Mouse (Mus musculus) hindbrain, postnatal 0 days (tissue): Measurements from ENCODE around the gene Htra2. TPM values are rescaled to one million over a fixed set of nuclear protein-coding genes. Genes with fewer than 3 reads are reported as not detected.

Experiments used
- ATAC-seq: fragments of 200-750 bp; cut with Nextera tagmentation; 2 replicates; pipeline ENCODE4 v1.8.0; 2017; ENCODE audit warnings: mild to moderate bottlenecking, moderate TSS enrichment, moderate library complexity
- DNase-seq: peaks from one replicate; pipeline ENCODE4 v3.0.0-alpha.2; 2015; ENCODE audit warnings: low spot score
- H3K27ac ChIP-seq: fragments of 300-500 bp; sonication (generic); 2 replicates; pipeline ENCODE4 v1.5.1; 2014; ENCODE audit warnings: mild to moderate bottlenecking
- H3K27me3 ChIP-seq: fragments of 300-500 bp; sonication (generic); 2 replicates; pipeline ENCODE4 v1.6.1; 2014; ENCODE audit warnings: low read length, mixed read lengths; ENCODE audit not compliant: insufficient read depth
- H3K36me3 ChIP-seq: fragments of 300-500 bp; sonication (generic); 2 replicates; pipeline ENCODE4 v1.6.1; 2014; ENCODE audit warnings: low read length, mixed read lengths; ENCODE audit not compliant: insufficient read depth
- H3K4me1 ChIP-seq: fragments of 300-500 bp; sonication (generic); 2 replicates; pipeline ENCODE4 v1.6.1; 2014; ENCODE audit warnings: antibody characterized with exemption, low read length, mixed read lengths; ENCODE audit not compliant: insufficient read depth
- H3K4me2 ChIP-seq: fragments of 300-500 bp; sonication (generic); 2 replicates; pipeline ENCODE4 v1.6.1; 2014; ENCODE audit warnings: low read depth, mild to moderate bottlenecking, low read length, moderate library complexity, mixed read lengths
- H3K4me3 ChIP-seq: fragments of 300-500 bp; sonication (generic); 2 replicates; pipeline ENCODE4 v1.5.1; 2014; ENCODE audit warnings: low read length
- H3K9ac ChIP-seq: fragments of 300-500 bp; sonication (generic); replicated peaks from 2 replicates; pipeline ENCODE4 v1.6.1; 2014; ENCODE audit warnings: mild to moderate bottlenecking, low read length, moderate library complexity, mixed read lengths
- H3K9me3 ChIP-seq: fragments of 300-500 bp; sonication (generic); 2 replicates; pipeline ENCODE4 v1.6.1; 2016; ENCODE audit warnings: low read length, mixed read lengths
- CTCF ChIP-seq: IDR thresholded peaks from 2 replicates; pipeline ENCODE4 v1.5.1; 2016; ENCODE audit warnings: antibody characterized with exemption, control low read depth, low read depth
- WGBS: fragments of 180-500 bp; shearing (Covaris S2); extraction: QIAGEN DNeasy Blood & Tissue Kit; methylation state at CpG from one replicate; pipeline ENCODE4 v1.1.7; 2014; 5-methylcytosine and 5-hydroxymethylcytosine counted together
- polyA plus RNA-seq: library from polyadenylated mRNA; unstranded; fragments of >200 nt; fragmentation: Nextera tagmentation; extraction: Ambion mirVana; gene quantifications from 2 replicates; pipeline ENCODE4 v1.2.1, GENCODE M21; 2015
- total RNA-seq: library from RNA; depleted of rRNA; stranded (reverse); fragments of >200 nt; gene quantifications from 2 replicates; pipeline ENCODE4 v1.2.3, GENCODE M21; 2014

The Htra2 gene
- total and polyA plus RNA-seq, 2 experiments from 2014 or later: 48.4 to 82.9 TPM

GRCm38 (mm10) chr6:83095968-83096367 lies 40.9 kb upstream of the Htra2 start:
- no peaks in the 10 kb centered on the region for H3K4me1 ChIP-seq
- H3K27me3 ChIP-seq: no peaks in the 10 kb centered on the region
- no peak for TF ChIP-seq CTCF
- no peak overlapping the region for H3K9ac ChIP-seq
- H3K4me2 ChIP-seq: no peak overlapping the region
- 48% methylated on average over 6 of the region's 6 CpGs for WGBS
- no peak overlapping the region for H3K4me3 ChIP-seq
- H3K9me3 ChIP-seq: no peaks in the 10 kb centered on the region
- DNase-seq (no peak), ATAC-seq (no peak)
- H3K27ac ChIP-seq: no peak overlapping the region
- H3K36me3 ChIP-seq: no peaks in the 10 kb centered on the region

- WGBS: 42% methylated on average over 6 of the region's 6 CpGs
- no peak overlapping the region for H3K9ac ChIP-seq
- peaks cover 22% of the 10 kb centered on the region for H3K27me3 ChIP-seq
Measured at GRCm38 (mm10) chr6:83092416-83093127, 37.5 kb upstream of the Htra2 start.

GRCm38 (mm10) chr6:83087926-83088260 lies 32.8 kb upstream of the Htra2 start:
- WGBS: 9% methylated on average over 9 of the region's 9 CpGs
- Histone ChIP-seq H3K4me1 (no peaks in the 10 kb centered on the region), H3K9ac (no peak overlapping the region), H3K4me2 (peak overlapping the region; percentile 37), H3K27ac (no peak overlapping the region), H3K9me3 (no peaks in the 10 kb centered on the region), H3K27me3 (peaks cover 61% of the 10 kb centered on the region), H3K4me3 (peak overlapping the region; percentile 20; the same call in 1 of the 2 replicates), H3K36me3 (no peaks in the 10 kb centered on the region)
- ATAC-seq: no peak
- no peak for DNase-seq
- no peak for TF ChIP-seq CTCF

More at GRCm38 (mm10) chr6:83092416-83093127, 37.5 kb upstream of the Htra2 start:
- H3K4me1 ChIP-seq: no peaks in the 10 kb centered on the region
- no peak overlapping the region for H3K4me3 ChIP-seq
- DNase-seq (no peak), ATAC-seq (no peak)
- H3K4me2 ChIP-seq: no peak overlapping the region
- TF ChIP-seq CTCF: no peak
- no peaks in the 10 kb centered on the region for H3K9me3 ChIP-seq
- H3K27ac ChIP-seq: no peak overlapping the region
- no peaks in the 10 kb centered on the region for H3K36me3 ChIP-seq

- 1% methylated on average over 47 of the region's 47 CpGs for WGBS
- ATAC-seq: no peak
Measured at GRCm38 (mm10) chr6:83087205-83087925, 32.3 kb upstream of the Htra2 start.

GRCm38 (mm10) chr6:83086121-83087035 lies 31.3 kb upstream of the Htra2 start, which contains the start of gene Lbx2:
Lbx2 (plus strand) TSS chr6:83086367.
- Histone ChIP-seq H3K27ac (no peak within 1 kb of the TSS), H3K9me3 (no peaks in the 10 kb centered on the region), H3K9ac (no peak within 1 kb of the TSS), H3K4me1 (no peaks in the 10 kb centered on the region), H3K4me3 (no peak within 1 kb of the TSS), H3K27me3 (peaks cover 61% of the 10 kb centered on the region), H3K36me3 (0 out of 2 replicates have a peak, but pooled peaks cover 4% of the 10 kb centered on the region), H3K4me2 (peak within 1 kb of the TSS; percentile 37; the same call in 1 of the 2 replicates)
- ATAC-seq (no peak), DNase-seq (no peak)
- WGBS: 2% methylated on average over 41 of the region's 42 CpGs
- no peak for TF ChIP-seq CTCF

More at GRCm38 (mm10) chr6:83087205-83087925, 32.3 kb upstream of the Htra2 start:
- DNase-seq: no peak
- H3K36me3 ChIP-seq: 0 out of 2 replicates have a peak, but pooled peaks cover 3% of the 10 kb centered on the region
- H3K4me2 ChIP-seq: peak overlapping the region; percentile 37
- TF ChIP-seq CTCF: no peak
- peak overlapping the region; percentile 20; the same call in 1 of the 2 replicates for H3K4me3 ChIP-seq
- no peaks in the 10 kb centered on the region for H3K9me3 ChIP-seq
- H3K27me3 ChIP-seq: peaks cover 61% of the 10 kb centered on the region
- H3K27ac ChIP-seq: no peak overlapping the region
- no peaks in the 10 kb centered on the region for H3K4me1 ChIP-seq
- H3K9ac ChIP-seq: no peak overlapping the region

- H3K27me3 ChIP-seq: peaks cover 55% of the 10 kb centered on the region
- DNase-seq (no peak), ATAC-seq (no peak)
- H3K36me3 ChIP-seq: 0 out of 2 replicates have a peak, but pooled peaks cover 4% of the 10 kb centered on the region
- no peaks in the 10 kb centered on the region for H3K4me1 ChIP-seq
- H3K9ac ChIP-seq: no peak overlapping the region
- WGBS: 5% methylated on average over 6 of the region's 6 CpGs
- H3K4me2 ChIP-seq: no peak overlapping the region
- H3K4me3 ChIP-seq: no peak overlapping the region
- no peak overlapping the region for H3K27ac ChIP-seq
- no peaks in the 10 kb centered on the region for H3K9me3 ChIP-seq
- no peak for TF ChIP-seq CTCF
Measured at GRCm38 (mm10) chr6:83084477-83084876, 29.4 kb upstream of the Htra2 start.
